Mouse (Mus musculus) urinary bladder, postnatal 0 days (tissue): ENCODE data around the gene Arhgap24. TPM values are rescaled to one million over a fixed set of nuclear protein-coding genes. Genes with fewer than 3 reads are reported as not detected.

Experiments used
- polyA plus RNA-seq: library from polyadenylated mRNA; unstranded; fragments of >200 nt; fragmentation: Nextera tagmentation; extraction: Ambion mirVana; gene quantifications from 2 replicates; pipeline ENCODE4 v1.2.1, GENCODE M21; 2015

Arhgap24 gene
- polyA plus RNA-seq: 20.4 and 23.0 TPM in 2 replicates

GRCm38 (mm10) chr5:102481215-102482211, at the start of gene Arhgap24:
Arhgap24 (plus strand) TSS chr5:102481391.

